Mouse (Mus musculus) cerebellum, adult 11 months (tissue): ENCODE measurements around the gene Ppp1r7.
"Not testable (repeated sequence)": the region's sequence is repeated elsewhere in the genome, so short reads cannot be mapped to it uniquely, and the experiment has no call there.

Source experiments
- DNase-seq: peaks from one replicate; pipeline ENCODE4 v3.0.0; 2022

Gene Ppp1r7

DNA sequence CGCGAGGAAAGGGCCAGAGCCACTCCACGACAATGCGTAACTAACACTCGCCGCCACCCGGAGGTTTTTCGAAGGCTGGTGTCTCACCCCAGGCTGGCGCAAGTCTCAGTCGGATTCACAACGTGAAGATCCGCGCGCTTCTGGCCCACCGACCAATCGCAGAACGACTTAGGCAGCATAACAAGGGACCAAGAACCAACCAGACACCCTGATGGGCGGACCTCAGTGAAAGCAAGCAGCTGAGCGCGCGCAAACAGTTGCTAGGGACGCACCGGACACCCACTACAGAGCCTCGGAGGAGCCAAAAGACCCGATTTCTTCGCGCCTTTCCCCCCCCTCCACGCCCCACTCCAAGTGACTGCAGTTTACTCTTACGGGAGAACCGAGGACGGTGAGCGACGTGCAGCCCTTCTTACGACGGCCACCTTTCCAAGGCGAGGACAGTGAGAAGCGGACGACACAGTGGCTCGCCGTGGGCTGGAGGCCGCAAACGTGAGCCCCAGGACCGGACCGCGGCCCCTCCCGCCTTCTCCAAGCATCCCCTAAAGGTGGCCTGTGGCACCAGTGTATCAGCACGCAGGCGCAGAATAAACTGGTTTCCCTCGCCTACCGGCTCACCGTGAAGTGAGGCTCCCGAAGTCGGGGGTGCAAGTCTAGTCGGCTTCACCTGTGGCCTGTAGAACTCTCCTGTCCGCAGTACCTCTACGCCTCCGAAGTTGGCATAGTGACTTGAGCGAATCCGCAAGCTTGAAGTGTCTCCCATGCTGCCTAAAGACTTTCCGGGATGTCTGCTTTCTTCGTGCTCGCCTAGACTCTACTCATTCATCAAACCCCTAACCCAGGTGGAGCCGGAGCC is at the start of gene Ppp1r7, which contains the start of gene Pask:
TSS of gene Ppp1r7 (plus strand) at position 207 of the 856 bp plus-strand sequence.
TSS of gene Pask (minus strand) at position 835 of the 856 bp plus-strand sequence.
- peak; percentile 90 for DNase-seq

DNA sequence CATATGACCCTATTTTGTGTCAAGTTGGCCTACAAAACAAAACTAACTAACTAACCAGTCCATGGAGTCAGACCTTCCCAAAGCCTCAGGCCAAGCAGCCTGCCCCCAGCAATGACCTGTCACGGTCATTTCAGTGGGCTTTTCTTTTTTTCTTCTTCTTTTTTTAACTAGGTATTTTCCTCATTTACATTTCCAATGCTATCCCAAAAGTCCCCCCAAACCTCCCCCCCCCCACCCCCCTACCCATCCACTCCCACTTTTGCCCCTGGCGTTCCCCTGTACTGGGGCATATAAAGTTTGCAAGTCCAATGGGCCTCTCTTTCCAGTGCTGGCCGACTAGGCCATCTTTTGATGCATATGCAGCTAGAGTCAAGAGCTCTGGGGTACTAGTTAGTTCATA is 48.2 kb upstream of the Ppp1r7 start:
- DNase-seq, result not testable (repeated sequence)

DNA sequence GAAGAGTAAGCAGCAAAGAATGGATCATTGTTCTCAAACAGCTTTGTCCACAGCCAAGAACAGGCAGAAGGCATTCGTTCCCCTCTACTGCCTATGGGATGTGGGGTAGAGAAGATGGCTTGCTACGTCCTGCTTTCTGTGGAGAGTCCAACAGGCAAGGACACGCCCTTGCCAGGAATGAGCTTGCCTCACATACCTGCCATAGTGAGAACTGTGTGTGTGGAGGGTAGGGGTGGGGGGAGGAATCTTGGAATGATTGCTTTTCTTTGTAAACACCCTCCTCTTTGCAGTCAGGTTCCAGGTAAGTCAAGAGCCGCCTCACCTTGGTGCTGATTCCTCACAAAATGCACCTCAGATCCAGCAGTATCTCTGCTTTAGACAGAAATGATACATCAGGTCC is 42.9 kb upstream of the Ppp1r7 start:
- DNase-seq, result no peak

DNA sequence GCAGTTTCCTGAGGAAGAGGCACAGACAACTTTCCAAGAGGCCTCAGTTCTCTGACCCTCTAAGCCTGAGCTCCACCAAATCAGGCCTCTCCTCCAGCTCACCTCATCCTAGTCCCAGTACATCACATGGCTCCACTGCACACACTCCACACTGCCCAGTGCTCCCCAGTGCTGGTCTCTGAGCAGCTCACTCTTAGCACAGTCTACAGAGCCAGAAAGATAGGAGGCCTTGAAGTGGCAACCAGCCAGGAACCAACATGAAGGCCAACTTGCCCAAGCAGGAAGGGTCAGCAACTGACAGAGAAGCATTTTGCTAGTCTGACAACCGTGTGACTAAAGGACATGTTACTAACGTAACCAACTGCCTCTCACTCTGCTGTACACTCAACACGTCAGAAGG is 42.1 kb upstream of the Ppp1r7 start:
- no peak for DNase-seq

DNA sequence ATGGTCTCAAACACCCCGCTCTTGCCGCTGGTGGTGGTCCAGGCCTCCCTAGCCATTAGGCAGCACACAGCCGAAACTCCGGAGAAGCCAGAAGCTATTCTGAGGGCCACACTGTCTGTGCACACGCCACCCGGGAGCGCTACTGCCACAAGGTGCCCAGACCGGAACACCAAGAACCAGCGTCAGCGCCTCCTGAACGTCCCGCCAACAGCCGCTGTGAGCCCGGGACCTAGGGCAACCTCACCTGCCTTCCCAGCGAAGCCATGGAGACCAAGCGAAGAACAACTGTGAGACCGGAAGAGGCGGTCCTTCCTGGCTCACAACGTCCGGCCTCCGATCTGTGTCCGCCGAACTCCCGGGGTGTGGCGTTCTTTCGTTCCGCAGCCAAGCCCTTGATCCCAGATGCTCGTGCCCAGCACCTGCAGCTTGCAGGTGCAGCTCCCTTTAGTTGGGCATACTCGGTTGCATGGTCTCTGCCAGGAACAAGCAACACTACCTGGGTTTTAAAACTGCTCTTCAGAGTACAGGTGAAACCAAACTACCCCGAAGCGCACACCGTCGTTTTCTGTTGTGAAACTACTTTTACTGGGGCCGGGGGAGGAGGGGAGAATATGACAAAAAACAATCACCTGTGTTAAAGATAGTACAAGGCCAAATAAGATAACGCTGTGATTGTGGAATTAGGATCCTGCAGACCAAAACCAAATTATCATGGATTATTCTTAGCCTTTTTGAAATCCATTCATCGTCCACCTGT is 36.9 kb upstream of the Ppp1r7 start, which contains the start of gene Mterf4:
TSS of gene Mterf4 (minus strand) at position 335 of the 757 bp plus-strand sequence.
- peak; percentile 79 for DNase-seq

DNA sequence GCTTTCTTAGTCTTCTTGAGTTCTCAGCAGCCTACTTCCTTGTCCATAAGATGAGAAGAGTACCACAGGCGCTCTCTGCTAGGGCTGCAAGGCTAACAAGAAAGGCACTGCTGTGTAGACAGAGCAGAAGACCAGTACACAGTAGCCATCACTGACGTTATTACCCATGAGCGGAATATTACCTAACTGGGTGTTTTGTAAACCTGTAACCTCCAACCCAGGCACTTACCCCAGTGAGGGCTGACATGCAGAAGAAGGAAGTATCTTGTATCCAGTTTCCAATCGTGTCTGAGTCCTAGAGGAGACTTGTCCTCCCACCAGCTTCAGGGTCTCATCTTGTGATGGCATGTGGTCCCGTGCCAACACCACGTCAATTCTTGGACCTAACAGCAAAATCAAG is 18.7 kb upstream of the Ppp1r7 start:
- no peak for DNase-seq

DNA sequence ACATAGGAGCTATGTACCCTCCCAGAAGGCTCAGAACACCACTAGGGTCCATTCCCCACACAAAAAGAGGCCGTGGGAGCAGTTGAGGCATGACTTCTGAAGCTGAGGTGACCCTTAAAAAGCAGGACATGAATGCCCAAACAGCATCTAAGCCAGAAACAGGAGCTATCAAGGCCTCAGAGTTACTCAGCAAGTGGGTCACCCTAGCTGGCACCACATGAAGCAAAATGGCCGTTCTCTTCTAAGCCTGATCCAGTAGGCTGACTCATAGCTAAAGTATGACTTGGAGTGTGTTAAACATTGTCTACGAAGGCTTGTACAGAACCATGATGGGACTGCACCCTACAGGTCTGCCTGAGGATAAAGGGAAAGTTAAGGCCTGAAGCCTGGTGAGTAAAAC is 16.2 kb upstream of the Ppp1r7 start:
- DNase-seq, result no peak

DNA sequence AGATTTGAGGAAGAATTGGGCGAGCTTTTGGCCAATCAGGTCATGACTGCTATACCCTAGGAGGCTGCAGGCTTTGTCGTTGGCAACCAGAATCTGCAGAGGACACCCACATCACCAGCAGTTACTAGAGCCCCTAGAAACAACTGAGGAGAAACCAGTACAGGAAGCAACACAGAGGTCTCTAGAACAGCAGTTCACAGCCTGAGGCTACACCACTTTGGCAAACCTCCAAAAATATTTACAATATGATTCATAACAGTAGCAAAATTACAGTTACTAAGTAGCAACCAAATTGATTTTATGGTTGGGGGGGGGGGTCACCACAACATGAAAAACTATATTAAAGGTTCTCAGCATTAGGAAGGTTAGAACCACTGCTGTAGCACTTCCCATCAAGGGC is 8.0 kb upstream of the Ppp1r7 start:
- no peak for DNase-seq

DNA sequence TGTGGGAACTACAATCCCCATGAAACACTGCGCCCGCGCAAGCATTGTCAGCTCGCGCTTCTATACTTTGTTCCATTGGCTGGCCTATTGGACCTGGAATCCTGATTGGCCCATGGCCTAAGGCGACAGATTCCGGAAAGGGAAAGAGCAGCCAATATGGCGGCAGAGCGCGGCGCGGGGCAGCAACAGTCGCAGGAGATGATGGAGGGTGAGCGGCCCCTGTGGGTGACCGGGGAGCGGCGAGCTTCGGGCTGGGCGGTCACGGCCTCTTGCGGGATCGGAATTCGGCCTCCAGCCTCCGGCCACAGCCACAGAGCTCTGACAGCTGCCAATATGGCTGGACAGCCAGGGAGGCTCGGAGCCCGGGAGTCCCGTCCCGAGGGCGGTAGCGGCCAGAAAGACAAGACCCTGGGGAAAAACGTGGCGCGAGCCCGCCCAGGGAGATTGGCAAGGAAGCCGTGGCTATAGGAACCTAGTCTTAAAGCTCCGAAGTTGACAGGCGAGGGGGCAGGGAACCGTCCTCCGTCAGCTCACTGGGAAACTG is 922 bp downstream of the Ppp1r7 start:
- peak; percentile 90 for DNase-seq

DNA sequence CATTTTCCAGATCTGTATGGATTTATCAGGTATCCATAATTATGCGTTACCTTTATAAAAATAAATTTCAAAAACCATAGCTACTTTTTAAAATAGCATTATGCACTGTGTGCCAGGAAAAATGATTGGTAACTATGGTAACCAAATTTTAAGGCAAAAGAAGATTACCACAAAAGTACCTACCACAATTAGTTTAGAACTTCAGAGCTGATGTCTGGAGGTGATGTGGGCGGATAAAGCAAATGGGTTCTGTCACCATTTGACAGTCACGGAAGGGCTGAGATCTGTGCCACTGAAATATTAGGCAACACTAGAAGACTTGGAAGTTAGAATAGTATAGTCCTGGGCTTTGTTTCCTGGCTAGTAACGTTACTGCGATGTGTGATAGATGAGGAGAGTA is 4.5 kb downstream of the Ppp1r7 start:
- DNase-seq, result no peak

DNA sequence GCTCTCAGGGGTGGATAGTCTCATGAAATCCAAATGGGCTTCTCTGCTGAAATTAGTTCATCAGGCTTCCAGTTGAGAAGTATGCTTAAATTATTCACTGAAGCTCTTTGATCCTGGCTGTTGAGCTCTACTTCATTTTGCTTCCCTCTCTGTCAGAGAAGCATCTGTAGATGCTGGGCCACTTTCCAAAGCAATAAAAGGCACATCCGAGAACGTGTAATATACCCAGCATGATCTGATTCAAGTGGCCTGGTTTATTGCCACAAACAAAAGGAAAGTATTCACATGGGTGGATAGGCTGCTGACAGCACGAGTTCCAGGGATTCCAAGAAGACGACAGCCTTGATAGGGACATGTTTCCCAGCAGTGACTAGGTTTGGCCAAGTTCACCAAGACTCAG is 7.0 kb downstream of the Ppp1r7 start:
- no peak for DNase-seq

DNA sequence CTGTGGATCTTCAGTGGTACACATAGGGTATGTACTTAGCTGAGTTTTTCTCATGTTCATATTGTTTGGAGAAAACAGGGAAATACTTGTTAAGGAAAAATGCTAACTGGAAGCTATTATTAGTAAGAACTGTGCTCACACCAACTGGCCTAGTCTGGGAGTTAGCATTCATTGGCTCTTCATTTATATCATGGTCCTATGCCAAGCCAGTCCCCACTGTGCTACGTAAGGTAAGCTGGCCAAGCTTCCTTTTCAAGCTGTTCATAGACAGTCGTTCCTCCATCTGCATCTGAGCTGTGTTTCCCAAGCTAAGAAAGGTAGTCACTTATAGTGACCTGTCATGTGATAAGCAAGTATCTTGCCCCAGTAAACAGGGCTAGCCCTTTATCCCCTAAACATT is 10.1 kb downstream of the Ppp1r7 start:
- peak; percentile 46 for DNase-seq

DNA sequence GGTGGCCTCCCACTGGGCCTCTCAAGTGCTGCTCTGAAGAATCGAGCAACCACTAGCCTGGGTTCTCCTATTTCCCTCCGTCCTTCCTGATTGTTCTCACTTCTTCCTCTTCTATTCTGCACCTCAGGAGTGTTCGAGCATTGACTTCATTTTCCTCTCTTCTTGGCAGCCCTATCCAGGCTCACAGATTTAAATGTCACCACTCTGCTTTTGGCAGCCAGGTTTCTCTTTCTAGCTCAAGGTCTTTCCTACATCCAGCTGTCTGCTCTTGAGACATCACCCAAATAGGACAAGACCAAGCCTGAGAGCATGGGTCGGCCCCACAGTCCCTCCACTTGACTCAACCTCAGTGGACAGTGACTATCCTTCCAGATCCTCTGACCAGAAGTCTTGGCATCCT is 20.0 kb downstream of the Ppp1r7 start:
- DNase-seq, result no peak

DNA sequence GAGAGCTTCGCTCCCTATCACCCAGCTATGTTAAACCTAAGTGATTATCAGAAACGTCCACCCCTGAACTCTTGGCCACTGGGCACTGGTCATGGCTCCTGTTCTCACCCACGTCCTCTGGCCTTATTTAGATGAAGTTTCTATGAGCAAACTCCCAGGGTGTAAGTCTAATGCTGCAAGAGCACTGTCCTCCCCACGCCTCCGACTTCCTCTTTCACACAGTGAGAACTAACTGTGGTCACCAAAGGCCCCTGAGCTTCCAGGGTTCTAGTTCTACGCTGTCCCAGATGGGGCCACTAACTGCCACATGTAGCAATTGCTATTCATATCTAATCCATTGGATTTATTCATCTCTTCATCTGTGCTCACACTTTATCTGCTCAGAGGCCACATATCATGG is 23.0 kb downstream of the Ppp1r7 start:
- no peak for DNase-seq

DNA sequence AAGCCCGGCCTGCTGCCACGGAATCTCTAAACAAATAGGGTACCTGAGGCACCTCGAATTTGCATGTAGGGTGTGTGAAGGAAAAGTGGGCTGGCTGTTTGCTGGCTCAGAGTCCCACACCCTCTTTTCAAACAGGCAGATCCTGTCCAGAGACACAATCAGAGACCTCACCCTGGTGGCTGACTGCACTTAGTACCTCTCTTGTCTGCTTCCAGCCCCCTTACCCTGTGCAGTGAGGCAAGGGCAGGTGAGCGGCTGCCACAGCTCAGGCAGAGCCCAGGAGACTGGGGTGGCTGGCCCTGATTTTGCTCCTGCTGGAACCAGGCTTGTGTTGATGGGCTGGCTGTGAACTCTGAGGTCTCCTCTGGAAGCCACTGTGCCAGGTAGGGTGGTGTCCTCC is 31.0 kb downstream of the Ppp1r7 start, which contains the start of gene Ano7:
TSS of gene Ano7 (plus strand) at position 266 of the 400 bp plus-strand sequence.
- no peak for DNase-seq

DNA sequence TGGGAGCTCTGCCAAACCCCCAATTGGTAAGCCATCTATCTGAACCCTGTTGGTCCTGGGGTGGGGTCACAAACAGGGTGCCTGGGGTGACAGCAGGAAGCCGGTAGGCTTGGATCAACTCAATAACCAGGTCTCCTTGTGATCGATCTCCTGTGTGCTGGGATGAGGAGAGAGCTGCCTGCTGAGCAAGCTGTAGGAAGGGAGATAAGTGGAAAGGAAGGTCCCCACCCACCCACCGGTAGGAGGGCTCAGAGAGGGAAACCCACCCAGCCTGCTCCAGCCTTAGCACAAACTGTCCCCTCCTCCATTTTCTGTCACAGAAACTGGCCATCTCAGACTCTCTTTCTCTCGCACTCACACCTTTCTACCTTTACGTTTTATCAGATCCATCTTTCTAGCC is 34.7 kb downstream of the Ppp1r7 start:
- DNase-seq, result no peak

DNA sequence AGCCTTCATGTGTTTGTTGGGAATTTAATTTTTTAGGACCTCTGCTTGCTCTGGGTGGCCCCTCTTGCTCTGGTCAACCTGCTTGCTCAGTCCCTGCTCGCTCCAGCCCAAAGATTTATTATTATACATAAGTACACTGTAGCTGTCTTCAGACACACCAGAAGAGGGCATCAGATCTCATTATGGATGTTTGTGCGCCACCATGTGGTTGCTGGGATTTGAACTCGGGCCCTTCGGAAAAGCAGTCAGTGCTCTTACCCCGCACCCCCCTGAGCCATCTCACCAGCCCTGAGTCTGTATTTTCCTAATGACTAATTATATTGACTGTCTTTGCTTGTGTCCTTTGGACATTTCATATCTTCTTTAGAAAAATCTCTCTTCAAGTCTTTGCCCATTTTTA is 36.5 kb downstream of the Ppp1r7 start:
- no peak for DNase-seq

DNA sequence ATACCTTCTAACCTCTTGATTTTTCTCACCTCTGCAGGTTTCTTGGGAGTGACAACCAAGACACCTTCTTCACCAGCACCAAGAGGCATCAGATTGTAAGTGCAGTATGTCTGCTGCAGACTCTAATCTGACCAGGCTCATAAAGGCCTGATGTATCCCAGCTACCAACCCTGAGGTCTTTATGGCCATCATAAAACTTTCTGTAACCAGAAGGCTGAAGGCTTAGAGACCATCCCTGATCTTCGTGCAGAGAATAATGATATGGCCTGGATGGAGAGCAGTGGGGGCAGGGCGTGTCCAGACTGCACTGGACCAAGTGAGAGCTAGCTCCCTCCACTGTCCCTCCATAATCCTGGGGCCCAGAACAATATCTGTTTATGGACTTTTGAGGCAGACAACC is 44.5 kb downstream of the Ppp1r7 start:
- DNase-seq, result no peak

DNA sequence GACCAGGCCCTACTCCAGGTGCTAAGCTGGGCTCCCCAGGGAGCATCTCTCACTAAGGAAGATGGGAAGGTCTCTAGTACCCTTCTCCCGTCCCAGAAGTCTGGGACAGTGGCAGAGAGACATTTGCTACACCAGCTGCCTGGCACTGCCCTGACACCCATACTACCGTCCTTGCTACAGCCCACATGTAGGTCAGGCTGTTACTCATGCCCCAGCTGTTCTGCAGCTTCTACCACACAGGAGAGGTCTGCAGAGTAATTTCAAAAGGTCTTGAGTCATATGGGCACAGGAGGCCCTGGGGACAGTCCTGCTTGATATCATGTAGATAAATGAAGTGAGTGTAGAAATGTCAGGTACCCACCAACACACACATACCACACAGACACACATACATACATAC is 46.3 kb downstream of the Ppp1r7 start:
- DNase-seq, result no peak

DNA sequence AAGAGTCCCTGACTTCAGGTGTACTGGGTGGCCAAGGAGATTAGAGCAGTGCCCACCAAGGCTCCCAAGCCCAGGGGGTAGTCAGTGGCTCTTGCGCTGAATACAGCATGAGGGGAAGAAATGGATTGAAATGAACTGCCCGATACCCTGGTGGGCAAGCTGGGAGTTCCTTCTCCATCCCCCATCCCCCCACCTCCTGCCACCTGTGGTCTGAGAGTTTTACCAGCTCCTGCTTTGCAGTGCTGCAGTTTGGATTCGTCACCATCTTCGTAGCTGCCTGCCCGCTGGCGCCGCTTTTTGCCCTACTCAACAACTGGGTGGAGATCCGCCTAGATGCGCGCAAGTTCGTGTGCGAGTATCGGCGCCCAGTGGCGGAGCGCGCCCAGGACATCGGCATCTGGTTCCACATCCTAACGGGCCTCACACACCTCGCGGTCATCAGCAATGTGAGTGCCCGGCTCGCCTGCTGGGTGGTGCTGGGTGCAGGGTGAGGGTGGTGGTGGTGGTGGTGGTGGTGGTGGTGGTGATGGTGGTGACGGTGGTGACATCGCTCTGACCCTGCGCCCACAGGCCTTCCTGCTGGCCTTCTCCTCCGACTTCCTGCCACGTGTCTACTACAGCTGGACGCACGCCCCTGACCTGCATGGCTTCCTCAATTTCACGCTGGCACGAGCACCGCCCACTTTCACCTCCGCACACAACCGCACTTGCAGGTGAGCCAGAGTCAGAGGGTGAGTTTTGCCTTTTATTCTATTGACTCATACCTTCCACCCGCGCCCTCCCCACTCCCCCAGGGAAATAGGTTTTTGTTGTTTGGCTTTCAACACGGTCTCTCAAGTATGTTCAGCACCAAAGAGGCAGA is 58.8 kb downstream of the Ppp1r7 start:
- DNase-seq, result no peak

DNA sequence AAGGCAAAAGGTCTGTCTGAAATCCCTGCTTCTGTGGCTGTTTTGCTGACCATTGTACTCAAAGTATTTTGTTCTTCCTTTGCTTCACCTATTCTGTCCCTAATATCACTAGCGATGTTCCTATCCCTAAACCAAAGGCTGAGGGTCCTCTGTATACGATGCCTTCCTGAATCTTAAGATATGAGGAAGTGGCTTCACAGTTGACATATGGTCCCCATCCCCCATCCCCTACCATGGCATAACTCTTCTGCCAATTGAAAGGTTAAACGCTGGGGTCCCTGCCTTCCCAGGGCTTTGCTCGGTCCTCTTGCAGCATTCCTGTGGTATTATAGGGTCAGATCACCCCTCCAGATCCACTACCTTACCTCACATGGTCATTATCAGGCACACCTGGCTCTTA is 60.7 kb downstream of the Ppp1r7 start:
- no peak for DNase-seq
